Mouse (Mus musculus) limb, embryonic 11.5 days (tissue): Measurements from ENCODE around the gene AW146154. TPM values are rescaled to one million over a fixed set of nuclear protein-coding genes. Genes with fewer than 3 reads are reported as not detected.
"Not testable (repeated sequence)": the region's sequence is repeated elsewhere in the genome, so short reads cannot be mapped to it uniquely, and the experiment has no call there.

Source experiments
- ATAC-seq: fragments of 200-750 bp; cut with Nextera tagmentation; 2 replicates; pipeline ENCODE4 v1.8.0; 2017; ENCODE audit warnings: low read depth; ENCODE audit not compliant: insufficient number of reproducible peaks, low FRiP score, low TSS enrichment
- DNase-seq: peaks from one replicate; pipeline ENCODE4 v3.0.0-alpha.2; 2015; ENCODE audit warnings: low spot score
- H3K27ac ChIP-seq: fragments of 300-500 bp; sonication (generic); replicated peaks from 2 replicates; pipeline ENCODE4 v1.5.1; 2014; ENCODE audit warnings: low read depth, mild to moderate bottlenecking, low read length
- H3K27me3 ChIP-seq: fragments of 300-500 bp; sonication (generic); 2 replicates; pipeline ENCODE4 v1.6.1; 2014; ENCODE audit warnings: mild to moderate bottlenecking, low read length, mixed read lengths; ENCODE audit not compliant: control insufficient read depth, insufficient read depth
- H3K36me3 ChIP-seq: fragments of 300-500 bp; sonication (generic); 2 replicates; pipeline ENCODE4 v1.6.1; 2014; ENCODE audit warnings: mild to moderate bottlenecking, low read length, moderate library complexity, mixed read lengths; ENCODE audit not compliant: control insufficient read depth, insufficient read depth
- H3K4me1 ChIP-seq: fragments of 300-500 bp; sonication (generic); 2 replicates; pipeline ENCODE4 v1.6.1; 2014; ENCODE audit warnings: low read length, mixed read lengths; ENCODE audit not compliant: control insufficient read depth, insufficient read depth
- H3K4me2 ChIP-seq: fragments of 300-500 bp; sonication (generic); 2 replicates; pipeline ENCODE4 v1.6.1; 2014; ENCODE audit warnings: low read depth, mild to moderate bottlenecking, moderate library complexity; ENCODE audit not compliant: severe bottlenecking
- H3K4me3 ChIP-seq: fragments of 300-500 bp; sonication (generic); 2 replicates; pipeline ENCODE4 v1.5.1; 2014; ENCODE audit warnings: low read depth, low read length
- H3K9ac ChIP-seq: fragments of 300-500 bp; sonication (generic); 2 replicates; pipeline ENCODE4 v1.6.1; 2014; ENCODE audit warnings: mild to moderate bottlenecking, low read length
- H3K9me3 ChIP-seq: fragments of 300-500 bp; sonication (generic); 2 replicates; pipeline ENCODE4 v1.6.1; 2016; ENCODE audit warnings: low read length; ENCODE audit not compliant: control insufficient read depth
- WGBS: fragments of 180-500 bp; shearing (Covaris S2); extraction: QIAGEN DNeasy Blood & Tissue Kit; methylation state at CpG from one replicate; pipeline ENCODE4 v1.1.7; 2014; 5-methylcytosine and 5-hydroxymethylcytosine counted together
- polyA plus RNA-seq: library from polyadenylated mRNA; unstranded; fragments of >200 nt; fragmentation: Nextera tagmentation; extraction: Ambion mirVana; gene quantifications from 2 replicates; pipeline ENCODE4 v1.2.1, GENCODE M21; 2014

AW146154 gene
- 10.5 and 12.7 TPM in 2 replicates for polyA plus RNA-seq

GRCm38 (mm10) chr7:41499389-41500049 lies at the start of gene AW146154, which contains the start of gene Gm20449:
Gene AW146154 (minus strand): TSS chr7:41499890.
Gene Gm20449 (minus strand): TSS chr7:41499417.
- H3K4me1 ChIP-seq = no peaks in the 10 kb centered on the region
- H3K27me3 ChIP-seq = no peaks in the 10 kb centered on the region
- peak within 1 kb of the TSS; percentile 56 for H3K9ac ChIP-seq
- peak within 1 kb of the TSS; percentile 67 for H3K4me2 ChIP-seq
- no peaks in the 10 kb centered on the region; the same call in 1 of the 2 replicates for H3K9me3 ChIP-seq
- peak within 1 kb of the TSS; percentile 54 for H3K4me3 ChIP-seq
- WGBS = under 1% methylated on average over 18 of the region's 18 CpGs
- peaks cover 2% of the 10 kb centered on the region; the same call in 1 of the 2 replicates for H3K36me3 ChIP-seq
- DNase-seq (peak; percentile 86), ATAC-seq (peak; percentile 97)
- H3K27ac ChIP-seq = no peak within 1 kb of the TSS

GRCm38 (mm10) chr7:41512672-41513071 lies 13.0 kb upstream of the AW146154 start:
- no peak overlapping the region for H3K9ac ChIP-seq

GRCm38 (mm10) chr7:41512207-41512606 lies 12.5 kb upstream of the AW146154 start:
- Histone ChIP-seq H3K27ac (no peak overlapping the region), H3K4me1 (no peaks in the 10 kb centered on the region), H3K9ac (no peak overlapping the region), H3K27me3 (no peaks in the 10 kb centered on the region), H3K36me3 (no peaks in the 10 kb centered on the region), H3K4me2 (no peak overlapping the region), H3K4me3 (no peak overlapping the region), H3K9me3 (no peaks in the 10 kb centered on the region)
- DNase-seq = no peak
- 19% methylated on average over 1 of the region's 1 CpGs for WGBS
- ATAC-seq = no peak

More at GRCm38 (mm10) chr7:41512672-41513071, 13.0 kb upstream of the AW146154 start:
- no peaks in the 10 kb centered on the region for H3K36me3 ChIP-seq
- no peak overlapping the region for H3K4me2 ChIP-seq
- ATAC-seq (no peak), DNase-seq (no peak)
- 92% methylated on average over 3 of the region's 3 CpGs for WGBS
- no peaks in the 10 kb centered on the region for H3K27me3 ChIP-seq
- no peaks in the 10 kb centered on the region for H3K9me3 ChIP-seq
- no peak overlapping the region for H3K4me3 ChIP-seq
- no peak overlapping the region for H3K27ac ChIP-seq
- no peaks in the 10 kb centered on the region for H3K4me1 ChIP-seq

- ATAC-seq (no peak), DNase-seq (no peak)
- no peak overlapping the region for H3K4me2 ChIP-seq
- no peak overlapping the region for H3K27ac ChIP-seq
- no peak overlapping the region for H3K4me3 ChIP-seq
- H3K36me3 ChIP-seq = no peaks in the 10 kb centered on the region
- H3K27me3 ChIP-seq = no peaks in the 10 kb centered on the region
- no peaks in the 10 kb centered on the region for H3K4me1 ChIP-seq
- WGBS = 26% methylated on average over 1 of the region's 1 CpGs
- no peaks in the 10 kb centered on the region; the same call in 1 of the 2 replicates for H3K9me3 ChIP-seq
- H3K9ac ChIP-seq = no peak overlapping the region
These were observed 2.7 kb upstream of the AW146154 start for GRCm38 (mm10) chr7:41502402-41502801.

- DNase-seq (peak; percentile 50), ATAC-seq (no peak)
- peak overlapping the region; percentile 67 for H3K4me2 ChIP-seq
- no peaks in the 10 kb centered on the region for H3K36me3 ChIP-seq
- H3K27ac ChIP-seq = no peak overlapping the region
- H3K9me3 ChIP-seq = no peaks in the 10 kb centered on the region; the same call in 1 of the 2 replicates
- no peaks in the 10 kb centered on the region for H3K27me3 ChIP-seq
- 0 out of 2 replicates have a peak overlapping the region, but pooled peaks have one; percentile 12 for H3K9ac ChIP-seq
- WGBS = 18% methylated on average over 22 of the region's 22 CpGs
- H3K4me3 ChIP-seq = peak overlapping the region; percentile 54
- H3K4me1 ChIP-seq = no peaks in the 10 kb centered on the region
These were observed 653 bp upstream of the AW146154 start for GRCm38 (mm10) chr7:41500151-41500934.

GRCm38 (mm10) chr7:41499018-41499388 lies 687 bp downstream of the AW146154 start:
- not testable (repeated sequence) for DNase-seq, H3K9me3 ChIP-seq, H3K4me1 ChIP-seq, H3K27ac ChIP-seq, H3K27me3 ChIP-seq, H3K36me3 ChIP-seq
- peak overlapping the region; percentile 56 for H3K9ac ChIP-seq
- H3K4me2 ChIP-seq = peak overlapping the region; percentile 67
- whole genome bisulfite sequencing = 0% methylated on average over 6 of the region's 6 CpGs
- peak overlapping the region; percentile 54 for H3K4me3 ChIP-seq
- ATAC-seq = peak; percentile 78

- DNase-seq, H3K9ac ChIP-seq, ATAC-seq, H3K4me1 ChIP-seq, H3K27ac ChIP-seq, H3K36me3 ChIP-seq, H3K27me3 ChIP-seq, H3K9me3 ChIP-seq: not testable (repeated sequence)
- H3K4me2 ChIP-seq = peak overlapping the region; percentile 67; the same call in 1 of the 2 replicates
- WGBS = 72% methylated on average over 2 of the region's 4 CpGs
- H3K4me3 ChIP-seq = peak overlapping the region; percentile 54
These were observed 1.2 kb downstream of the AW146154 start for GRCm38 (mm10) chr7:41498464-41498863.

- Histone ChIP-seq H3K27me3 (no peaks in the 10 kb centered on the region), H3K9ac (no peak overlapping the region), H3K27ac (no peak overlapping the region), H3K9me3 (no peaks in the 10 kb centered on the region; the same call in 1 of the 2 replicates), H3K4me1 (no peaks in the 10 kb centered on the region), H3K36me3 (peaks cover 2% of the 10 kb centered on the region; the same call in 1 of the 2 replicates), H3K4me2 (no peak overlapping the region), H3K4me3 (no peak overlapping the region)
- WGBS = 95% methylated on average over 2 of the region's 2 CpGs
- no peak for DNase-seq
- no peak for ATAC-seq
These were observed 1.8 kb downstream of the AW146154 start for GRCm38 (mm10) chr7:41497871-41498270.
